Mouse (Mus musculus) kidney, postnatal 0 days (tissue): ENCODE results near the gene Pla2g2c. TPM values are rescaled to one million over a fixed set of nuclear protein-coding genes. Genes with fewer than 3 reads are reported as not detected.

ENCODE experiments used
- ATAC-seq: fragments of 200-750 bp; cut with Nextera tagmentation; replicated peaks from 2 replicates; pipeline ENCODE4 v1.8.0; 2017; ENCODE audit warnings: low read depth, moderate number of reproducible peaks, moderate TSS enrichment, moderate library complexity; ENCODE audit not compliant: low FRiP score
- DNase-seq: peaks from one replicate; pipeline ENCODE4 v3.0.0-alpha.2; 2016; ENCODE audit warnings: low spot score
- H3K27ac ChIP-seq: fragments of 300-500 bp; sonication (generic); 2 replicates; pipeline ENCODE4 v1.5.1; 2014; ENCODE audit warnings: mild to moderate bottlenecking
- H3K27me3 ChIP-seq: fragments of 300-500 bp; sonication (generic); 2 replicates; pipeline ENCODE4 v1.6.1; 2014; ENCODE audit warnings: low read length, mixed read lengths; ENCODE audit not compliant: insufficient read depth
- H3K36me3 ChIP-seq: fragments of 300-500 bp; sonication (generic); 2 replicates; pipeline ENCODE4 v1.6.1; 2014; ENCODE audit warnings: low read length, mixed read lengths; ENCODE audit not compliant: insufficient read depth
- H3K4me1 ChIP-seq: fragments of 300-500 bp; sonication (generic); replicated peaks from 2 replicates; pipeline ENCODE4 v1.6.1; 2014; ENCODE audit warnings: antibody characterized with exemption, low read length, mixed read lengths; ENCODE audit not compliant: insufficient read depth
- H3K4me2 ChIP-seq: fragments of 300-500 bp; sonication (generic); 2 replicates; pipeline ENCODE4 v1.6.1; 2014; ENCODE audit warnings: mild to moderate bottlenecking, low read length, moderate library complexity, mixed read lengths
- H3K4me3 ChIP-seq: fragments of 300-500 bp; sonication (generic); replicated peaks from 2 replicates; pipeline ENCODE4 v1.5.1; 2014; ENCODE audit warnings: low read depth, low read length
- H3K9ac ChIP-seq: fragments of 300-500 bp; sonication (generic); 2 replicates; pipeline ENCODE4 v1.6.1; 2014; ENCODE audit warnings: low read depth, low read length
- H3K9me3 ChIP-seq: fragments of 300-500 bp; sonication (generic); replicated peaks from 2 replicates; pipeline ENCODE4 v1.6.1; 2016; ENCODE audit warnings: low read length, inconsistent platforms, mixed read lengths
- CTCF ChIP-seq: IDR thresholded peaks from 2 replicates; pipeline ENCODE4 v1.5.1; 2016; ENCODE audit warnings: antibody characterized with exemption, low read depth, mild to moderate bottlenecking, moderate library complexity
- WGBS: fragments of 180-500 bp; shearing (Covaris S2); extraction: QIAGEN DNeasy Blood & Tissue Kit; methylation state at CpG from one replicate; pipeline ENCODE4 v1.1.7; 2014; 5-methylcytosine and 5-hydroxymethylcytosine counted together
- polyA plus RNA-seq: library from polyadenylated mRNA; unstranded; fragments of >200 nt; fragmentation: Nextera tagmentation; extraction: Ambion mirVana; gene quantifications from 2 replicates; pipeline ENCODE4 v1.2.1, GENCODE M21; 2015

Pla2g2c gene
- polyA plus RNA-seq, 1 experiment from 2014 or later, result 0.86 TPM

DNA sequence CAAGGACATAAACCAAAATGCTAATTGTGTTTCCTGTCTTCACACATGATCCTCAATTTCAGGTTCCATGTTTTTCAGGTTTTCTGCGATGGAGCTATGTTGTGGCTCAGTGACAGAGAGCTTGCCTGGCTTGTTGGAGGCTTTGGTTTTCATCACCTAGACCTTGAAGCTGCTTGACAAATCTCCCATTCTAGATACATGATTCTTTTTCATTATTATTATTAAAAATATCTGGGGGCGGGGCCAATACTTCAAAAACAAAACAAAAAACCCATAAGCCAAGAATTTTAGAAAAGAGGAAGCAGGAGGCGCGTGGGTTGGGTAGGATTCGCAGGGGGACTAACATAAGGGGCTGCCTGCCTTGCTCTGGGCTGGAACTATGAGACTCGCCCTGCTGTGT is 50.8 kb downstream of the Pla2g2c start, which contains the start of gene Pla2g2d:
TSS of gene Pla2g2d (plus strand) at position 301 of the 400 bp plus-strand sequence.
- Histone ChIP-seq H3K27me3 (no peaks in the 10 kb centered on the region), H3K27ac (no peak within 1 kb of the TSS), H3K36me3 (no peaks in the 10 kb centered on the region), H3K9me3 (no peaks in the 10 kb centered on the region), H3K4me1 (peaks cover 6% of the 10 kb centered on the region), H3K4me3 (no peak within 1 kb of the TSS), H3K4me2 (no peak within 1 kb of the TSS), H3K9ac (no peak within 1 kb of the TSS)
- WGBS, result 80% methylated on average over 6 of the region's 6 CpGs
- no peak for TF ChIP-seq CTCF
- ATAC-seq (no peak), DNase-seq (no peak)

DNA sequence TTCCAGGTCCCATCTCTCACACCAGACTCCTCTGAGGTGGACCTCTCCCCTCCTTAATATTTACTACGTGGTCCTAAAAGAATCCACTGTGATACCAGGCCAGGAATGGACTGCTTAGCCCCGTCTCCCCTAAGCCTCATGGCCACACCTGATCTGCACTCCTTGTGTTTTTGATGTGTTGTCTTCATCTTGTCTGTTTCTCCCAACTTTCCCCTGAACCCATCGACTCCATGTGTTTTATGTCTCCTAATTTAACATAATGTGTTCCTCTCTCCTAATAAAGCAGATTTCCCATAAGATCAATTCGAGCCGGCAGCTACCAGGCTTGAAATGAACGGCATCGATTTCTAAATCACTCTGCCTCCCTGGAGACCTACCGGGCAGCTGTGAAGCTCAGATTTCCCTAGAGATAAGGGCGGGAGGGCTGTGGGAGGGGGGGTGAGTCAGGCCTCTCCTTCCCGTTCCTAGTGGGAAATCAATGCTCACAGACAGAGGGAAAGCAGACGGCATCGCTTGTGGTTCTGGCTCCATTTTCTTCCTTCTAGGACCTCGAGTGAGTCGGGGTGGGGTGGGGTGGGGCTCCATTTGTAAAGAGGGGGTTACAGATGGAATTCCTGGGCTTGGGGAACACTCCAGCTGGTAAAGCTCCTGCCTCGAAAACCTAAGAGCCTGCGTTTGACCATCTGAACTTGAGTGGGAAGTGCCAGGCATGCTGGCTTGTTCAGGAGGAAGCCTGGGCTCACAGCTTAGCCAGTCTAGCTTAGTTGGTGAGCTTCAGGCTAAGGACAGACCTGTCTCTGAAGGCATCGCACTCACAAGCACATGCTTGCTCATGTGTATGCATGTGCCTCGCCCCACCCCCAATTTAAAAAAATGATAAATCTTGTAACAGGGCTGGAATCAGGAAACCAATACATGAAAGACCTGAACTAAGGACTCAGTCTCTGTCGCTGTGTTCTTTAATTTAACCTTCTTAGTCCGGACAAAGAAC is 53.1 kb downstream of the Pla2g2c start:
- H3K27me3 ChIP-seq, result no peaks in the 10 kb centered on the region
- no peak for ATAC-seq
- no peak for DNase-seq
- 34% methylated on average over 20 of the region's 20 CpGs for WGBS
- H3K9ac ChIP-seq, result no peak overlapping the region
- no peak overlapping the region for H3K4me3 ChIP-seq
- H3K4me2 ChIP-seq, result no peak overlapping the region
- TF ChIP-seq CTCF, result no peak
- H3K9me3 ChIP-seq, result no peaks in the 10 kb centered on the region
- peaks cover 6% of the 10 kb centered on the region for H3K4me1 ChIP-seq
- no peaks in the 10 kb centered on the region for H3K36me3 ChIP-seq
- no peak overlapping the region for H3K27ac ChIP-seq

DNA sequence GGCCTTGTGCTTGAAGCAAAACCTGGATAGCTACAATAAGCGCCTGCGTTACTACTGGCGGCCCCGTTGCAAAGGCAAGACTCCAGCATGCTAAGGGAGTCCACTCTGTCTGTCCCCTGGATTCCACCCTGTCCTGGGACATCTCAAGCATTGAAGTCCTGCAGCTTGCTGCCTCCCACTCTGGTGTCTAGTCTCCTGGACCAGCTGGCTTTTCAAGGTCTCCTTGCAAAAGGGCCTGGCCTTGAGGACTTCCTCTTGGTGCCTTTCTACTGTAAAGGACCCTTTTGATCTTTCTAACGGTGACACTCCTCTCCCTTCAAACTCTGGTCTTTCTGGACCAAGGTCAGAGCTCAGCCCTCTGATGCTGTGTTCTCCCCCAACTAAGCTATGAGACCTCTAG is 55.7 kb downstream of the Pla2g2c start:
- H3K27me3 ChIP-seq, result no peaks in the 10 kb centered on the region
- no peaks in the 10 kb centered on the region for H3K9me3 ChIP-seq
- TF ChIP-seq CTCF, result no peak
- no peak overlapping the region for H3K9ac ChIP-seq
- ATAC-seq, result no peak
- no peaks in the 10 kb centered on the region for H3K36me3 ChIP-seq
- no peak overlapping the region for H3K27ac ChIP-seq
- H3K4me1 ChIP-seq, result peaks cover 6% of the 10 kb centered on the region
- DNase-seq, result no peak
- 81% methylated on average over 5 of the region's 5 CpGs for WGBS
- H3K4me3 ChIP-seq, result no peak overlapping the region
- H3K4me2 ChIP-seq, result no peak overlapping the region

DNA sequence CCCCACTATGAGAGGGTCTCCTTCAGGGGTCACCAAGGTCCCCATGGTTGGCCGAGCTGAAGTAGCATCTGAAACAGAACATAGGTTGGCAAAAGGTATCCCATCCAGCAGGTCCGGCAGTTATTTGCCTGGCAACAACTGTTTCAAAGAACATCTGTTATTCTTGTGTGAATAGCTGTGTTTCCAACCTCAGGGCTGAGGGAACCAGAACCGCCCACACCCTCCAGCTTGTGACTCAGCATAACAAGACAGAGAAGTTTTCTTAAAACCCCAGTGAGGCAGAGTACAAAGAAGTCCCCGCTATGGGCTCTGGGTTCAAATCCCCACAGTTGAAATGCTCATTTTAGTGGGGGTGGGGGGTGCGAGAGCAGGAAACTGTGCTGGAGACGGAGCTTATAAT is 57.5 kb downstream of the Pla2g2c start:
- H3K9ac ChIP-seq, result no peak overlapping the region
- H3K4me2 ChIP-seq, result no peak overlapping the region
- no peak for ATAC-seq
- no peak overlapping the region for H3K27ac ChIP-seq
- WGBS, result 78% methylated on average over 6 of the region's 6 CpGs
- H3K9me3 ChIP-seq, result no peaks in the 10 kb centered on the region
- H3K27me3 ChIP-seq, result no peaks in the 10 kb centered on the region
- DNase-seq, result no peak
- TF ChIP-seq CTCF, result no peak
- H3K4me1 ChIP-seq, result peaks cover 6% of the 10 kb centered on the region
- H3K4me3 ChIP-seq, result no peak overlapping the region
- no peaks in the 10 kb centered on the region for H3K36me3 ChIP-seq

GRCm38 (mm10) chr4:138785721-138786120 is 61.1 kb downstream of the Pla2g2c start:
- ATAC-seq (no peak), DNase-seq (peak; percentile 26)
- no peaks in the 10 kb centered on the region for H3K36me3 ChIP-seq
- H3K9me3 ChIP-seq, result no peaks in the 10 kb centered on the region
- H3K4me1 ChIP-seq, result no peaks in the 10 kb centered on the region
- H3K27ac ChIP-seq, result 0 out of 2 replicates have a peak overlapping the region, but pooled peaks have one; percentile 36
- H3K27me3 ChIP-seq, result no peaks in the 10 kb centered on the region
- H3K4me3 ChIP-seq, result no peak overlapping the region
- H3K4me2 ChIP-seq, result no peak overlapping the region
- H3K9ac ChIP-seq, result no peak overlapping the region
- peak; percentile 54 for TF ChIP-seq CTCF
- WGBS, result 33% methylated on average over 4 of the region's 4 CpGs

DNA sequence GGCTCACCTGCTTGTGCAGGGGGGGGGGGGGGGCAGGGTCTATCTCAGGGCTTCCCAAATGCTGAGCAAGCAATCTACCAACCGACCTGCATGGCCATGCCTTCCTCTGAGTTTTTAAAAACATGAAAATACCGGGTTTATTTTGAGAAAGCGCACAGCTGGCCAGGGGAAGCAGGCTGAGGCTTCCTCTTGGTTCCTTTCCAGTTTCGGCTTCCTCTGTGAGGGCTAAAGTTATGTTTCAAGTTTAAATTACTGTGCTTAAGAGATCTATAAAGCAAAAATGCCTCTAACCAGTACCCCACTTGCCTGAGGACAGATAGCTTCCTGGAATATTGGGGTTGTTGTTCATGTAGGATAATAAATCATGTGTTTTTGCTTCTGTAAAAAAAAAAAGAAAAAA is 61.5 kb downstream of the Pla2g2c start:
- Histone ChIP-seq H3K4me2 (no peak overlapping the region), H3K4me1 (no peaks in the 10 kb centered on the region), H3K4me3 (no peak overlapping the region), H3K27ac (0 out of 2 replicates have a peak overlapping the region, but pooled peaks have one; percentile 36), H3K9ac (no peak overlapping the region), H3K9me3 (no peaks in the 10 kb centered on the region), H3K27me3 (no peaks in the 10 kb centered on the region), H3K36me3 (no peaks in the 10 kb centered on the region)
- 38% methylated on average over 4 of the region's 4 CpGs for WGBS
- TF ChIP-seq CTCF, result no peak
- ATAC-seq, result no peak
- peak; percentile 73 for DNase-seq
